Mouse (Mus musculus) lung, adult 18-20 months (tissue): Measurements from ENCODE around the gene Cep55.

ENCODE experiments used
- DNase-seq, 2 experiments: peaks; one replicate each; pipeline ENCODE4 v3.0.0; 2022; ENCODE audit warnings: mixed read lengths in 2 of 2

Cep55 gene

GRCm38 (mm10) chr19:38045198-38045597 is 9.6 kb upstream of the Cep55 start:
- DNase-seq: no peak

- no peak for DNase-seq
Observed at GRCm38 (mm10) chr19:38049686-38050085, 5.1 kb upstream of the Cep55 start.

GRCm38 (mm10) chr19:38053227-38054041 is 1.4 kb upstream of the Cep55 start:
- no peak for DNase-seq

GRCm38 (mm10) chr19:38054149-38054719 is 577 bp upstream of the Cep55 start:
- peak in 1 of 2 experiments; percentile 84 for DNase-seq

- DNase-seq: no peak
Observed at GRCm38 (mm10) chr19:38055798-38056197, 987 bp downstream of the Cep55 start.

GRCm38 (mm10) chr19:38056276-38056675 is 1.5 kb downstream of the Cep55 start:
- DNase-seq: no peak

GRCm38 (mm10) chr19:38056931-38057330 is 2.1 kb downstream of the Cep55 start:
- no peak for DNase-seq

- DNase-seq: no peak
Observed at GRCm38 (mm10) chr19:38063201-38063600, 8.4 kb downstream of the Cep55 start.

- no peak for DNase-seq
Observed at GRCm38 (mm10) chr19:38064051-38064450, 9.2 kb downstream of the Cep55 start.

- no peak for DNase-seq
Observed at GRCm38 (mm10) chr19:38073226-38073625, 18.4 kb downstream of the Cep55 start.

- DNase-seq: no peak
Observed at GRCm38 (mm10) chr19:38075051-38075450, 20.2 kb downstream of the Cep55 start.

- no peak for DNase-seq
Observed at GRCm38 (mm10) chr19:38076251-38076650, 21.4 kb downstream of the Cep55 start.

- no peak for DNase-seq
Observed at GRCm38 (mm10) chr19:38077851-38078540, 23.2 kb downstream of the Cep55 start.

- DNase-seq: no peak
Observed at GRCm38 (mm10) chr19:38081361-38081760, 26.6 kb downstream of the Cep55 start.

- DNase-seq: no peak
Observed at GRCm38 (mm10) chr19:38082931-38083525, 28.2 kb downstream of the Cep55 start.

GRCm38 (mm10) chr19:38085841-38086240 is 31.0 kb downstream of the Cep55 start:
- DNase-seq: no peak

- peak; percentile 25 to 50 for DNase-seq
Observed at GRCm38 (mm10) chr19:38086948-38087551, 32.2 kb downstream of the Cep55 start.

- no peak for DNase-seq
Observed at GRCm38 (mm10) chr19:38089358-38089757, 34.5 kb downstream of the Cep55 start.

- DNase-seq: peak; percentile 18 to 42
Observed at GRCm38 (mm10) chr19:38091512-38091985, 36.7 kb downstream of the Cep55 start.

GRCm38 (mm10) chr19:38096231-38096630 is 41.4 kb downstream of the Cep55 start:
- peak; percentile 50 to 75 for DNase-seq

- DNase-seq: peak; percentile 85
Observed at GRCm38 (mm10) chr19:38096858-38097758, 42.3 kb downstream of the Cep55 start, which contains the start of gene Ffar4. Gene Ffar4, plus strand, starts transcription at chr19:38097071.

GRCm38 (mm10) chr19:38107871-38108270 is 53.1 kb downstream of the Cep55 start:
- DNase-seq: no peak
